11 mouse cellular contexts compared by ENCODE assay signal in genomic region chr9:120989806-120990700, GRCm38 (mm10).
DNase-seq lines count a peak whose midpoint lies in the region; ATAC-seq and TF ChIP-seq lines count a peak whose summit lies in the region.
"Had no signal": no experiment of that assay in that cellular context is flagged by ENCODE, and none has a peak within 500 bp of the region (broad histone marks: within the 10 kb centered on the region; RNA-seq: fewer than 3 reads in every experiment).

No protein-coding gene starts in this region.

- H3K9ac ChIP-seq in heart, embryonic 13.5 days: no peak overlapping the region
- no peak overlapping the region for H3K9ac ChIP-seq in heart, adult 2 months (ENCODE audit: low read depth, low read length)
- no peak overlapping the region for H3K9ac ChIP-seq in intestine, embryonic 16.5 days (ENCODE audit: low read depth, low read length)
- H3K9ac ChIP-seq in liver, embryonic 12.5 days: no peak overlapping the region

- H3K27ac ChIP-seq in heart, embryonic 13.5 days (replicated peaks): 0 out of 2 replicates have a peak overlapping the region, but pooled peaks have one; percentile 20
- no peak overlapping the region for H3K27ac ChIP-seq in heart, adult 2 months
- H3K27ac ChIP-seq in intestine, embryonic 16.5 days (ENCODE audit: low read length): peak overlapping the region; percentile 52
- no peak overlapping the region for H3K27ac ChIP-seq in liver, embryonic 12.5 days

- H3K79me2 ChIP-seq in heart, adult 2 months (replicated peaks; ENCODE audit: control insufficient read depth, insufficient read depth, low read length): no peaks in the 10 kb centered on the region

- DNase-seq in heart, adult 2 months: no peak
- DNase-seq in kidney, postnatal 10 days: peak; percentile 63
- no peak for DNase-seq in kidney, adult 9 months
- DNase-seq in Muller cell, postnatal 12 days (ENCODE audit: inconsistent ontology term): peak; percentile 51
- DNase-seq in right cerebral cortex, postnatal 14 days: no peak
- DNase-seq: adrenal gland, postnatal 36 days; cerebellum, adult 11 months; gastrocnemius, postnatal 14 days had no signal

- TF ChIP-seq CTCF in heart, adult 2 months (IDR thresholded peaks at IDR 0.05): no peak

- TF ChIP-seq EP300 in heart, adult 2 months (IDR thresholded peaks at IDR 0.05; ENCODE audit: insufficient read depth, low read depth, low read length): no peak

- intact Hi-C loops in heart, adult 2 months (cut with DNase I): no loop called here

- no peaks in the 10 kb centered on the region for H3K9me3 ChIP-seq in heart, embryonic 13.5 days
- H3K9me3 ChIP-seq in intestine, embryonic 16.5 days (ENCODE audit: control insufficient read depth, low read length): no peaks in the 10 kb centered on the region
- H3K9me3 ChIP-seq in liver, embryonic 12.5 days (replicated peaks): no peaks in the 10 kb centered on the region

- ATAC-seq in heart, embryonic 13.5 days (ENCODE audit: extremely low read depth, insufficient number of reproducible peaks, low FRiP score, low TSS enrichment): no peak
- no peak for ATAC-seq in intestine, embryonic 16.5 days
- no peak for ATAC-seq in liver, embryonic 12.5 days

- no peak for TF ChIP-seq POLR2A in heart, adult 2 months (IDR thresholded peaks at IDR 0.05; ENCODE audit: insufficient read depth, low read depth, low read length)

- H3K4me3 ChIP-seq in heart, embryonic 13.5 days: no peak overlapping the region
- no peak overlapping the region for H3K4me3 ChIP-seq in heart, adult 2 months
- no peak overlapping the region for H3K4me3 ChIP-seq in intestine, embryonic 16.5 days (ENCODE audit: low read length)
- no peak overlapping the region for H3K4me3 ChIP-seq in liver, embryonic 12.5 days

- H3K36me3 ChIP-seq in heart, embryonic 13.5 days: no peaks in the 10 kb centered on the region
- H3K36me3 ChIP-seq in heart, adult 2 months (ENCODE audit: control insufficient read depth, insufficient read depth, low read length): no peaks in the 10 kb centered on the region
- no peaks in the 10 kb centered on the region for H3K36me3 ChIP-seq in intestine, embryonic 16.5 days (ENCODE audit: control insufficient read depth, insufficient read depth, low read length)
- H3K36me3 ChIP-seq in liver, embryonic 12.5 days: no peaks in the 10 kb centered on the region

- no peaks in the 10 kb centered on the region for H3K27me3 ChIP-seq in heart, embryonic 13.5 days (replicated peaks)
- no peaks in the 10 kb centered on the region for H3K27me3 ChIP-seq in heart, adult 2 months (ENCODE audit: control insufficient read depth, insufficient read depth, low read length)
- H3K27me3 ChIP-seq in intestine, embryonic 16.5 days (replicated peaks; ENCODE audit: control insufficient read depth, insufficient read depth, low read length): no peaks in the 10 kb centered on the region
- no peaks in the 10 kb centered on the region for H3K27me3 ChIP-seq in liver, embryonic 12.5 days (replicated peaks)

- peaks cover 66% of the 10 kb centered on the region for H3K4me1 ChIP-seq in heart, embryonic 13.5 days
- peaks cover 5% of the 10 kb centered on the region for H3K4me1 ChIP-seq in heart, adult 2 months (ENCODE audit: control insufficient read depth, insufficient read depth, low read length)
- peaks cover 33% of the 10 kb centered on the region for H3K4me1 ChIP-seq in intestine, embryonic 16.5 days (ENCODE audit: control insufficient read depth, insufficient read depth, low read length)
- H3K4me1 ChIP-seq in liver, embryonic 12.5 days: peaks cover 10% of the 10 kb centered on the region; the same call in 1 of the 2 replicates

- 72% methylated on average over 15 of the region's 15 CpGs for WGBS in heart, embryonic 13.5 days
- WGBS in heart, adult 2 months: 90% methylated on average over 15 of the region's 15 CpGs
- 59% methylated on average over 15 of the region's 15 CpGs for WGBS in intestine, embryonic 16.5 days
- 72% methylated on average over 15 of the region's 15 CpGs for WGBS in liver, embryonic 12.5 days (ENCODE audit: insufficient replicate concordance)

- no peak overlapping the region for H3K4me2 ChIP-seq in heart, embryonic 13.5 days
- H3K4me2 ChIP-seq in intestine, embryonic 16.5 days (ENCODE audit: low read depth, low read length): no peak overlapping the region
- H3K4me2 ChIP-seq in liver, embryonic 12.5 days: no peak overlapping the region

Comparison
In these comparisons a context has a peak if more than half of its experiments do, and no peak if none do; other contexts are left out.
1. H3K27ac ChIP-seq: peak in heart, embryonic 13.5 days (single experiment) and intestine, embryonic 16.5 days (single experiment); none in heart, adult 2 months (single experiment) and liver, embryonic 12.5 days (single experiment).
2. DNase-seq: peak in kidney, postnatal 10 days (single experiment) and Muller cell, postnatal 12 days (single experiment); none in heart, adult 2 months (0 of 2), kidney, adult 9 months (single experiment) and right cerebral cortex, postnatal 14 days (single experiment).